Mouse (Mus musculus) spleen, postnatal 10 days (tissue): ENCODE results near the gene Abcd2.

Experiments used
- DNase-seq, 2 experiments: peaks; one replicate each; pipeline ENCODE4 v3.0.0; 2021 to 2022; ENCODE audit warnings: low spot score in 2 of 2

Abcd2 gene

DNA sequence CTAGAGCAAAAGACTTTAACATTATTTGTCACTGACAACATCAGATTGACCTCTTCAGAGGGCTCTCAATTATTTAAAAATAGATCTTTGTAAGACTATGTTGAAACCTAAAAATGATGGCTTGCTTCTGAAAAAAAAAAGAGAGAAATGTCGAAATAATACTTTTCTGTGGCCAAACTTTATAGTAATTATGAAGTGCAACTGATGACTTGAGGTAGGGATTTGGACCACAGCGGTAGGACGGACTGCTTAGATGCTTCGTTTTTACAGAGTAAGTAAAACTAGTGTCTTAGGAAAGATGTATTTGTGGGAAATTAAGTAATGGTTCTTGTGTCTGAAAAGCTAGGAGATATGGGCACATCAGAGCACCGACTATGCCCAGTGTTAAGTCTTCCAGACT is 30.4 kb downstream of the Abcd2 start:
- no peak for DNase-seq

DNA sequence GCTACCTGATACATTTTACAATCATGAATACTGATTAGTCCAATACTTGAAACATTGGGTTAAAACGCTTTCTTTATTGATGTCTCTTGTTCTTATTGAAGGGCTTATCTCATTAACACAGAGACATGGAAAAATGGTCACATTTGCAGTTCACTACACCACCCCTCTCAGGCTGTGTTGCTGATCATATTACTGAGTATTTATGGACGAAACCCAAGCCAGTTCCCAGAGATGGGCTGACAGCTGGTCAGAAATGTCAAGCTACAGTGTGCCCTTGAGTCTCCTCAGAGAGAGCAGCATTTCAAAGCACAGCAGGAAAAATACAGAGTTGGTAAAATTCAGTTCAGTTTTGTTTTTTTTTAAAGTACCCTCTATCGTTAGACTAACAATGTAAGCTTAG is 38.3 kb downstream of the Abcd2 start:
- no peak for DNase-seq

GRCm38 (mm10) chr15:91152592-91152991 is 39.0 kb downstream of the Abcd2 start:
- DNase-seq: no peak

GRCm38 (mm10) chr15:91124584-91124983 is 67.0 kb downstream of the Abcd2 start:
- DNase-seq: no peak

DNA sequence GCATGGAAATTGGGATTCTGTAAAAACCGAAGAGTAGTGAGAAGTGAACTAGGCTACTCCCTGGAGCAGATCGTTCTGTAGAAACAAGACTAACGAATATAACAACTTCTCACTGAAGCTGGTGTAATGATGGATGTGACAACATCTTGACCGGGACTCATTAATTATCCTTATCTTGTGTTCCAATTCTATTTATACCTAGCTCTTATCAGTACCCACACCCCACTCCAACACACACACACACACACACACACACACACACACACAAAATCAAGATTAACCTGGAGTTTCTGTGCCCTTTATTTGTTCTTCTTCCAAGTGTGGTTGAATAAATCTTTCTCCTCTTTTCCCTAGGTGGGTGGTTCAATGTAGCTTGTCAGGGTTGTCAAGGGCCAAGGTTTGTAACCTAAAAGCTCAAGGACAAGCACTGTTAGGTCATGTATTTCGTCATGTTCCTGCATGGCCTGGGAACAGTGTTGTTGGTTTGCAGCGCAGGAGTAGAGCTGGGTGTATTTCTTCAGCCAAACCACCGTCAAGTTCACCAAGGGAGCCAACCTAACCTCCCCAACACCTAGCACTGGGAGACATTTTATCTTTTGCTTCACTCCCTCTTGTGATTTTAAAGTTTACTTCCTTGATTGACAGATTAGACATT is 78.9 kb downstream of the Abcd2 start:
- DNase-seq: no peak

- no peak for DNase-seq
Observed at GRCm38 (mm10) chr15:91108102-91108659, 83.4 kb downstream of the Abcd2 start.

DNA sequence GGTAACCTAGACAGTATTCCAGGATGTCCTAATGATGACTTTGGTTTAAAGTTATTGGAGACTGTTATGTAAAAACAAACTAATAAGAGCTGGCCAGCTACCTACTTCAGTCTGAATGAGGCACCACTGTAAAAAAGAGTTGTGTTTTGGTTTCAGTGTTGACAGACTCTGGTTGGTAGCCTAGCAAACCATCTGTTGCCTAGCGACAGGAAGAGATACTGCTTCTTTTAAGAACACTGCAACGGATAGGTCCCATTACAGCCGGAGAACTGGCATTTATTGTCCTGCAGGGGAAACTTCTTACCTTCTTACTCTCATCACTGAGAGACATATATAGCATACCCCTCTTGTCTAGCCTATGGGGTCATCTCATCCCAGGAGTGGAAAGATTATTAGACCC is 86.7 kb downstream of the Abcd2 start:
- DNase-seq: no peak

- no peak for DNase-seq
Observed at GRCm38 (mm10) chr15:91104276-91104675, 87.3 kb downstream of the Abcd2 start.

- DNase-seq: no peak
Observed at GRCm38 (mm10) chr15:91103814-91104213, 87.8 kb downstream of the Abcd2 start.

DNA sequence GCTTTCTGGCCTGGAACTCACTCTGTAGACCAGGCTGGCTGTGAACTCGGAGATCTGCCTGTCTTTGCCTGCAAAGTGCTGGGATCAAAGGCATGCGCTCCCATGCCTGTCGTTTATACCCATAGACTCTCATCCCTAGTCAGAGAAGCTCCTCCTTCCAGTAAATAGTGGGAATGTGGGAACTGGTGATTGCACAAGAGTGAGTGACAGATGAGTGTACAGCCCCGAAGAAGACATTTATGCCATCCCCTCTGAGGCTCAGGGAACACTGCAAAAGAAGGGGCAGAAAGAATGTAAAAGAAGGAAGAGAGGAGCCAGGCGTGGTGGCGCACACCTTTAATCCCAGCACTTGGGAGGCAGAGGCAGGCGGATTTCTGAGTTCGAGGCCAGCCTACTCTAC is 88.3 kb downstream of the Abcd2 start:
- DNase-seq: no peak

- DNase-seq: no peak
Observed at GRCm38 (mm10) chr15:91096606-91097005, 95.0 kb downstream of the Abcd2 start.
